Mouse (Mus musculus) embryonic facial prominence, embryonic 12.5 days (tissue): Measurements from ENCODE around the gene Nrcam. TPM values are rescaled to one million over a fixed set of nuclear protein-coding genes. Genes with fewer than 3 reads are reported as not detected.

Experiments
- ATAC-seq: fragments of 200-750 bp; cut with Nextera tagmentation; 2 replicates; pipeline ENCODE4 v1.8.0; 2017; ENCODE audit not compliant: insufficient number of reproducible peaks, insufficient read depth, low FRiP score, low TSS enrichment
- H3K27ac ChIP-seq: fragments of 300-500 bp; sonication (generic); 2 replicates; pipeline ENCODE4 v1.5.1; 2016; ENCODE audit warnings: mild to moderate bottlenecking
- H3K27me3 ChIP-seq: fragments of 300-500 bp; sonication (generic); 2 replicates; pipeline ENCODE4 v1.6.1; 2016; ENCODE audit warnings: mild to moderate bottlenecking, moderate library complexity
- H3K36me3 ChIP-seq: fragments of 300-500 bp; sonication (generic); 2 replicates; pipeline ENCODE4 v1.6.1; 2016; ENCODE audit warnings: mild to moderate bottlenecking
- H3K4me1 ChIP-seq: fragments of 300-500 bp; sonication (generic); 2 replicates; pipeline ENCODE4 v1.6.1; 2016
- H3K4me2 ChIP-seq: fragments of 300-500 bp; sonication (generic); replicated peaks from 2 replicates; pipeline ENCODE4 v1.6.1; 2016; ENCODE audit warnings: mild to moderate bottlenecking, moderate library complexity
- H3K4me3 ChIP-seq: fragments of 300-500 bp; sonication (generic); 2 replicates; pipeline ENCODE4 v1.5.1; 2016; ENCODE audit warnings: mild to moderate bottlenecking
- H3K9ac ChIP-seq: fragments of 300-500 bp; sonication (generic); 2 replicates; pipeline ENCODE4 v1.6.1; 2016; ENCODE audit warnings: mild to moderate bottlenecking, moderate library complexity
- H3K9me3 ChIP-seq: fragments of 300-500 bp; sonication (generic); 2 replicates; pipeline ENCODE4 v1.6.1; 2016; ENCODE audit warnings: mild to moderate bottlenecking, moderate library complexity
- WGBS: fragments of 180-500 bp; shearing (Covaris S2); methylation state at CpG from one replicate; pipeline ENCODE4 v1.1.7; 2016; 5-methylcytosine and 5-hydroxymethylcytosine counted together
- polyA plus RNA-seq: library from polyadenylated mRNA; unstranded; fragments of >200 nt; fragmentation: Nextera tagmentation; extraction: Ambion mirVana; gene quantifications from 2 replicates; pipeline ENCODE4 v1.2.1, GENCODE M21; 2016

Gene Nrcam
- polyA plus RNA-seq, 1 experiment from 2014 or later = 9.5 TPM

DNA sequence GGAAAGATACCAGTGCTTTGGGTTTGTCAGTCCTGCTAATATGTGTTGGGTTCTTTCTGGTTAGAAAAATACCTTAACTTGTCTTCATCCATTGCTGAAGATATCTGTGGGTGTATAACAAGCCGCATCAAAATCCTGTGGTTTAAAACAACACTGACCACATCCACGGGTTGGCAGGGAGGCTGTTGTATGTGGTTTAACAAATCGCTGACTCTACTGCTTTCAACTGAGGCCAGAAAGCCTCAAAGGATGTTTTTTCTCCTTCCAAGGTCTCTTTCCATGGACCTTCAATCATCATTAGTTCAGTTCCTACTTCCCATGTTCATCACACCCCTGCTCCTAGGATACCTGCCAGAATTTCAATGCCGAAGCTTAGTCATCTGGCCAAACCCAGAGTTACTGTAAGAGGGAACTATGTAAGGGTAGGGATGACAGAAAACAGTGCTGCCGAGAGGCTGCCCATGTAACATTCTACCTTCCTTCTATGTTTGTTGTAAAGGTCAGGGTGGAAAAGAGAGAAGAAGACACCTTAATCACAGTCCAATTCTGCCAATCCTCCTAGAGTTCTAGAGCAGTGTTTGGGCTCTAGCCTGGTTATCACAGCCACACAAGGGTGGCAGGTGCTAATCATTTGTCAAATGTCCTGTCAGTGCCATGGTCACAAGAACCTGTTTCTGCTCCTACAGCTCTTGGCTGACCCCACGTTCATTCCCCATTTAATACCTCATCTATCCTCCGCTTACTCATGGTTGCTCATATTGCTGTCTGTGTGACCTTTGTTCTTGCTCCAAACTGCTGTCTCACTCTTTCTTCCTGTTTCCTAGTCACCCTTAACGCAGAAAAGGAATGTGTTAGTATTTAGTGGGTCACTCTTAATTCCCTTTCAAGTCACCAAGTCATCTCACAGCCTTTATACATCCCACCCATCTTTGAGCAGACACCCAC lies 196.2 kb downstream of the Nrcam start:
- no peaks in the 10 kb centered on the region for H3K27me3 ChIP-seq

DNA sequence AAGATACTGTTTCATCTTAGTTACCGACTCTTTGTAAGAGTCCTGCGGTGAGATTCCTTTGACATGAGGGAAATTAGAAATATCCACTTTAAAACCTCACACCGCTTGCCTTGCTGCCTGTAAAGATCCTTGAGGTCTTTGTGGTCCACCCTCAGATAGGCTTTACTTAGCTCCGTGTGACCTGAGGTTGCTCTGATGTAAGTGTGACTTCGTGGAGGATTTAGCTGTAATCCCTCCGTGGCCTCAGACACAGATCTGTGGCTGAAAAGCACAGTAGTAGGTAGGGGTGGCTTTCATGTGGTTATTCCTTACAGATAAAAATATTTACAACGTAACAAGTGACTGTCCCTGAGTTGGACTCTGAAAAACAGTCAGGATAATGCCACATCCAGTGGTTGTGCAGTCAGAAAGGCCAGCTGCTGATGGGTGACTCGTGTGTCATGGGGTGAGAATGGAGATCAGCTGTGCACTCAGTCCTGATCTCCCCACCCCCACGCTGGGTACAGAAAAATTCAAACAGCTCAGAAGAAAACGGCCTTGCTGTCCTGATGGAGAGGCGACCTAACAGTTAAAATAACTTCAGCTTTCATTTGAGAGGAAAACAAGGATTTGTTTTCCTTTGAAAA lies 199.8 kb downstream of the Nrcam start:
- no peak overlapping the region for H3K4me2 ChIP-seq
- no peak overlapping the region for H3K9ac ChIP-seq
- H3K4me1 ChIP-seq = no peaks in the 10 kb centered on the region
- H3K4me3 ChIP-seq = no peak overlapping the region
- no peaks in the 10 kb centered on the region for H3K36me3 ChIP-seq
- WGBS = 33% methylated on average over 11 of the region's 11 CpGs
- no peaks in the 10 kb centered on the region for H3K27me3 ChIP-seq
- no peaks in the 10 kb centered on the region for H3K9me3 ChIP-seq
- no peak for ATAC-seq
- H3K27ac ChIP-seq = no peak overlapping the region

More for the DNA sequence above, 196.2 kb downstream of the Nrcam start:
- no peak overlapping the region for H3K4me2 ChIP-seq
- no peak overlapping the region for H3K4me3 ChIP-seq
- H3K9me3 ChIP-seq = no peaks in the 10 kb centered on the region
- H3K27ac ChIP-seq = no peak overlapping the region
- 78% methylated on average over 8 of the region's 8 CpGs for WGBS
- ATAC-seq = no peak
- no peak overlapping the region for H3K9ac ChIP-seq
- H3K36me3 ChIP-seq = no peaks in the 10 kb centered on the region
- no peaks in the 10 kb centered on the region for H3K4me1 ChIP-seq

DNA sequence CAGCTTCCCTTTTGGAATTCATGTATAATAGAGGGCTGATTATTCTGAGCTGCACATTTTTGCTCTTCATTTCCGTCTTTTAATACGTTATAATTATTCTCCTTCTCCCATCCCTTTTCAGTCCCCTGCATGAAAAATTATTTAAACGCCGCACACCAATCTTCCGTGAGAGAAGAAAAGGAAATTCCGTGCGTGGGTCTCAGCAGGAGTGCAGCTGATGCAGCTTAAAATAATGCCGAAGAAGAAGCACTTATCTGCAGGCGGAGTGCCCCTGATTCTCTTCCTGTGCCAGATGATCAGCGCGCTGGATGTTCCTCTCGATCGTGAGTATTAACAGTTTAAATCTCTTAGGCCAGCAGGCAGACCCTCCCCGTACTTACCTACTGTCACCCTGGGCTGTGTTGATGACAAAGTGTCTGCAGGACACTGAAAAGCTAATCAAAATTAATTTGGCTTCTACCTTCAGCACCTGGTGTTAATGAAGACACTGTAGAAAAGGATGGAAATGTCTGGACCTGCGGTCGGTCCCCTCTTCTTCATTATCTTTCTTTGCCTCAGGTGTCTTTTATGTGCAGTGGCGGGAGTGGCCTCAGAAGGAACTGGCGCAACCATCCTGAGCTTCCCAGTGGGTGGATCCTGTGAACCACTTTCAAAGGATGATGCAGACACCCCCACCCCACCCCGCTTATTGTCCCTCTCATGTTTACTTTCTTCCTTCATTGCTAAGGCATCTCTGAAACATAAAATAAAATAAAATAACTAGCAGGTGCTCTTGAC lies 203.8 kb downstream of the Nrcam start:
- Histone ChIP-seq H3K36me3 (no peaks in the 10 kb centered on the region), H3K27ac (no peak overlapping the region), H3K27me3 (no peaks in the 10 kb centered on the region), H3K4me1 (no peaks in the 10 kb centered on the region), H3K9me3 (no peaks in the 10 kb centered on the region), H3K9ac (no peak overlapping the region), H3K4me2 (no peak overlapping the region), H3K4me3 (no peak overlapping the region)
- no peak for ATAC-seq
- WGBS = 84% methylated on average over 19 of the region's 19 CpGs

DNA sequence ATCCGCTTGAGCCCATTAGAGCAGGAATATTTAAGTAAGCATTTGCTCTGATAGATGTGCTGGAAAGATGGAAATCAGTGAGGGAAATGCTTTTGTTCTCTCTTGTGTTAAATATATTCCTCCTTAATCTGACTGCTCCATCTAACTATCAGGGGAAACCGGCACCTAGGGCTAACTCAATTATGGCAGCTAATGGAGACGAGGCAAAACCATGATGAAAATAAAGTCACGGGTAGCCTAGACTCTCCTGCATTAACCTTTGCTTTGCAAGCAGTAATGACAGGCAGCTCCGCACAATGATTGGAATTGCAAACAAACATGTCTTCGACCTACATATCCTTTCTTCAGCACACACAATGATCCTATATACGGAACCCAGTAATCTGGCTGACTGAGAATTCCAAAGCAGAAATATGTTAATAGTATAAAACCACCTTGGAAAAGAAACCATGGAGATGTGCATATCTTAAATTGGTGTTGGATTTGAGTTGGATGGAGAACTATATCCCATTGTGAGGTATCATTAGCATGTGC lies 205.5 kb downstream of the Nrcam start:
- Histone ChIP-seq H3K27me3 (no peaks in the 10 kb centered on the region), H3K27ac (no peak overlapping the region), H3K4me1 (no peaks in the 10 kb centered on the region), H3K4me3 (no peak overlapping the region), H3K9ac (no peak overlapping the region), H3K9me3 (no peaks in the 10 kb centered on the region), H3K4me2 (no peak overlapping the region), H3K36me3 (no peaks in the 10 kb centered on the region)
- 78% methylated on average over 7 of the region's 7 CpGs for WGBS
- no peak for ATAC-seq

DNA sequence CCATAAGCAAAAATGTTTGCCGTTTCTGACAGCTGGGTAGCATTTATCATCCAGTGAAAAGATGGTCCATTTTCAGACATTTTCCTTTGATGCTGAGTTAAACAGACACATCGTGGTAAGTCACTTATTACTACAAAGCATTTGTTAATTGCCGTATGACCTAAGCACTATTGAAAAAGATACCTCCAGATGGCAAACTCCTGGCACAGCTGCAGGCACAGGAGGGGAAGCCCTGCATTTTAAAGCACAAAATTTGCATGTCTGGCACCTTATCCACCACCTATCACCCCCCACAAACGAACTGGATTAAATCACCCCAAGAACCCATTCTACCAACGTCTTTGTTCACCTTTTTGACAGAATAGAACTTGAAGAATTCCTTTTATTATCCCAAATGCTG lies 206.9 kb downstream of the Nrcam start:
- H3K9me3 ChIP-seq = no peaks in the 10 kb centered on the region
- H3K4me3 ChIP-seq = no peak overlapping the region
- H3K27ac ChIP-seq = no peak overlapping the region
- H3K36me3 ChIP-seq = no peaks in the 10 kb centered on the region
- no peak for ATAC-seq
- H3K27me3 ChIP-seq = no peaks in the 10 kb centered on the region
- no peaks in the 10 kb centered on the region for H3K4me1 ChIP-seq
- H3K9ac ChIP-seq = no peak overlapping the region
- no peak overlapping the region for H3K4me2 ChIP-seq
- 35% methylated on average over 5 of the region's 5 CpGs for WGBS

DNA sequence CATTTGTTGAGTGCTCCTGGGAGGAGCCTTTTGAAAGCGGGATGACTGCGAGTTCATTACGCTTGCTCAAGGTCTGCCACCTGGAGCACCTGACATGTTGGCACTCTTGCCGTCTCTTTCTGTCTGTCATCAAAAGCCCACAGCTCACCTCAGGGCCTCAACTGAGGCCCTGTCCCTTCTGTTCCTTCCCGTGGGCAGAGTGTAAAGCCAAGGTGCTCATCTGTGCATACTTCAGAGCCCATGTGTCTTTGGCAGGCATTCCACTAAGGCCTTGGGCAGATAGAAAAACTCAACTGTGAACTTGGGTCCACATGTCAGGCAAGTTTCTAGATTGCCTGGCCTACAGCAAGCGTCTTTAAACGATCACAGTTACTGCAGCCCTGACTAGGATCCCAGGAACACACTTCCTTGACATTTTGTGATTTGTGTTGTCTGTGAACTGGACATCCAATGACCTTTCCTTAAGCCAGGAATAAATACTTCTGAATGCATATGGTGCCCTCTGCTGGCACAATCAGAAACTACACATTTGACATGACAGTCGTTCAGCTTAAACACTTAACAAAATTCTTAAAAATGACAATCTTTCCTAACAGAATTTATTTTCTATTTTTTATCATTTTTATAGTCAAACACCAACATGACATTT lies 219.2 kb downstream of the Nrcam start:
- H3K9me3 ChIP-seq = no peaks in the 10 kb centered on the region
- no peak overlapping the region for H3K4me2 ChIP-seq
- no peak overlapping the region for H3K27ac ChIP-seq
- H3K4me1 ChIP-seq = no peaks in the 10 kb centered on the region
- no peak overlapping the region for H3K4me3 ChIP-seq
- no peak overlapping the region for H3K9ac ChIP-seq
- H3K36me3 ChIP-seq = no peaks in the 10 kb centered on the region
- H3K27me3 ChIP-seq = no peaks in the 10 kb centered on the region
- WGBS = 57% methylated on average over 8 of the region's 8 CpGs
- 0 out of 2 replicates have a peak, but pooled peaks have one; percentile 47 for ATAC-seq

DNA sequence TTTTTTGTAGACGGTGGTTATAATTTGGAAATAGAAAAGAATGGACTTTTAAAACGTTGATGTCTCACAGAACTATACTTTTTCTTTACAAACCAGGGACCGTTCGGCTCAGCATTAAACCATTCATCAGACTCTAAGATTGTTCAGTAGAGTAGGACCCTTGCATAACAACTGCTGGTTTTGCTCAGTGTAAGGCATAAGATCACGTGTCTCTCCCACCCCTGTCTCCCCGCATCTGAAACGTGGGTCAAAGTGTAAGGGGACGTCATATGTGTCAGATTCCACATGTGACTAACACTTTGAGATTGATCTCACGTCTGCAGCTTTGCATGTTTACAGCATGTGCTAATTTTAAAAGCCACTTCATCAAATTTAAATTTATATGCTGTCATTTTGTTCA lies 219.8 kb downstream of the Nrcam start:
- H3K4me3 ChIP-seq = no peak overlapping the region
- no peaks in the 10 kb centered on the region for H3K4me1 ChIP-seq
- H3K36me3 ChIP-seq = no peaks in the 10 kb centered on the region
- no peaks in the 10 kb centered on the region for H3K27me3 ChIP-seq
- H3K9ac ChIP-seq = no peak overlapping the region
- WGBS = 58% methylated on average over 9 of the region's 9 CpGs
- ATAC-seq = no peak
- H3K9me3 ChIP-seq = no peaks in the 10 kb centered on the region
- H3K27ac ChIP-seq = no peak overlapping the region
- no peak overlapping the region for H3K4me2 ChIP-seq

DNA sequence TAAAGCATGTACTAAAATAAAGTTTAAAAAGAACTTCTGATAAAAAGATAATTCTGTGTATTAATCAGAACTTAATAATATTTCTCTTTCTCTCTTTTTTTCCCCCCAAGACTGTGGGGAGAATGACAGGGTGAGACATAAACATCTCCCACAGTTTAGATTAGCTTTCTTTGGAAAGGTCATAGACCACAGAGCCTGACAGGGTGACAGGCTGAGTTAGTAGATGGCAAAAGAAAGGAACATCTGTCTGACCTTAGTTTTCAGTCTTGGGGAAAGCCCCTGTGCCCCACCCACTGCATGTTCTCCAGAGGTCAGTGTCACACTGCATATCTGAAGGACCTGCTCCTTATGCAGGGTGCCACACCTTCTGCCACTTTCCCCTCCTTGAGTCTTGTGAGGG lies 222.9 kb downstream of the Nrcam start:
- Histone ChIP-seq H3K4me1 (no peaks in the 10 kb centered on the region), H3K27me3 (no peaks in the 10 kb centered on the region), H3K4me3 (no peak overlapping the region), H3K36me3 (no peaks in the 10 kb centered on the region), H3K9ac (no peak overlapping the region), H3K27ac (no peak overlapping the region), H3K4me2 (no peak overlapping the region), H3K9me3 (no peaks in the 10 kb centered on the region)
- ATAC-seq = no peak

DNA sequence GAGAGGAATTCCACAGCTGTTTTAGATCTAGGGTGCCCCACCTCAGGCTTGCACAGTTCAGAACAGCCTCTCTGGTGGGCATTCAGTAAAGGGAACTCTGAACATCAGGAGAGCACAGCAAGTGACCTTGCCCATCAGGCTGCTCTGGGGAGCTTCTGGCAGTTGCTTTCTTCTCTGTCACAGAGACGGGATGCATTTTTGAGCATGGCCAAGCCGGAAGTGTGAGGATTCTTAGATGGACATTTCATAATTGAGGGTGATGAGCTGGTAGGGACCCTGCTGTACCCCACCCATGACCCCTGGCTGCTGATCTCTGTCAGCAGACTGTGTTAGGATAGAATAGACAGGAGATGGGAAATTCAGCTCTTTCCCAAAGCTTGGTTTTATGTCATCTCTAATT lies 225.4 kb downstream of the Nrcam start:
- Histone ChIP-seq H3K4me2 (no peak overlapping the region), H3K27me3 (no peaks in the 10 kb centered on the region), H3K4me1 (no peaks in the 10 kb centered on the region), H3K9me3 (no peaks in the 10 kb centered on the region), H3K36me3 (no peaks in the 10 kb centered on the region), H3K9ac (no peak overlapping the region), H3K4me3 (no peak overlapping the region), H3K27ac (no peak overlapping the region)
- ATAC-seq = no peak
- 34% methylated on average over 2 of the region's 2 CpGs for WGBS

DNA sequence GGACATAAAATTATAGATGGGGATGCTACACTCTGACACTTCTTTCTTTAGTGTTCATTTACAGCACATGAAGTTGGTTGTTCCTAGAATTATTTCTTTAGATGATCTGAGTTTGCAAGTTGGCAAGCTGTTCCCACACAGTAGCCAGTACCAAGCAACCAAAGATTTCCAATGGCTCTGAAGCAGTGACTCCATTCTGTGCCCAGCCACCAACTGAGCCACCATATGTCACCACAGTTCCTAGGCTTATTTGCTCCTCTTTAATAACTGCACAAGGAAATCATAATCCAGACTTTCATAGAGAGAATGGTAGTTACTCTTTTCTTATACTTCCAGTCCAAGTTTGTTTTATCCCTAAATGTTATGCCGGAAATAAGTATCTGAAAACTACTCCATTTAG lies 226.1 kb downstream of the Nrcam start:
- H3K4me3 ChIP-seq = no peak overlapping the region
- no peak overlapping the region for H3K4me2 ChIP-seq
- ATAC-seq = no peak
- no peaks in the 10 kb centered on the region for H3K4me1 ChIP-seq
- no peak overlapping the region for H3K27ac ChIP-seq
- 83% methylated on average over 1 of the region's 1 CpGs for WGBS
- H3K36me3 ChIP-seq = no peaks in the 10 kb centered on the region
- H3K27me3 ChIP-seq = no peaks in the 10 kb centered on the region
- H3K9ac ChIP-seq = no peak overlapping the region
- no peaks in the 10 kb centered on the region for H3K9me3 ChIP-seq

DNA sequence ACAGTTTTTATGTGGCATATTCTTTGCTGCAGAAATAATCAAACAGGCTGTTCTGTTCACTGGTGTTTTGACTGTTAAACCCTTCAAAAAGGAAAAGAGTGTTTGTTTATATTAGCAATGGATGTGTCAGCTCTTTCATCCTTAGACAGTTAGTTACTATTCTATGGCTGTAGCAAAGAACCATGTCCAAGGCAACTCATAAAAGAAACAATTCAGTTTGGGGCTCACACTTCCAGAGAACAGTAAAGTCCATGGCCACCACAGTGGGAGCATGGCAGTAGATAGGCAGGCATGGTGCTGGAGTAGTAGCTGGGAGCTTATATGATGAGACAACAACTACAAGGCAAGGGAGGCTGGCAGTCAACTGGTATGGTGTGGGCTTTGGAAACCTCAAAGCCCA lies 231.3 kb downstream of the Nrcam start:
- no peaks in the 10 kb centered on the region for H3K36me3 ChIP-seq
- no peaks in the 10 kb centered on the region for H3K27me3 ChIP-seq
- ATAC-seq = no peak
- H3K9ac ChIP-seq = no peak overlapping the region
- H3K27ac ChIP-seq = no peak overlapping the region
- no peak overlapping the region for H3K4me3 ChIP-seq
- H3K4me1 ChIP-seq = no peaks in the 10 kb centered on the region
- no peak overlapping the region for H3K4me2 ChIP-seq
- no peaks in the 10 kb centered on the region for H3K9me3 ChIP-seq
